Mouse (Mus musculus): ENCODE results near the gene Ltbp1.

- no peak for TF ChIP-seq TCF12 (IDR thresholded peaks at IDR 0.05; ENCODE audit: low read depth, low read length)
- no peak for TF ChIP-seq POLR2A (IDR thresholded peaks at IDR 0.05; ENCODE audit: control insufficient read depth in 1 of 2, insufficient read depth in 1 of 2, low read depth in 1 of 2, low read length in 2 of 2, poor library complexity in 1 of 2)
- no peak for TF ChIP-seq CTCF (IDR thresholded peaks at IDR 0.05 in 2 of 3, conservative IDR thresholded peaks at IDR 0.05 in 1 of 3; ENCODE audit: control insufficient read depth in 1 of 3, insufficient read depth in 1 of 3, low read depth in 2 of 3, low read length in 3 of 3, poor library complexity in 1 of 3, severe bottlenecking in 1 of 3)
- TF ChIP-seq CHD1 (IDR thresholded peaks at IDR 0.05; ENCODE audit: low read depth, low read length), result no peak
- no peak for TF ChIP-seq ZC3H11A (IDR thresholded peaks at IDR 0.05; ENCODE audit: low read depth, low read length)
Observed at GRCm38 (mm10) chr17:75406405-75406804, 401.0 kb downstream of the Ltbp1 start.

All from MEL (cell line).